Mouse (Mus musculus): Measurements from ENCODE around the gene Rps15a.

Rps15a gene

DNA sequence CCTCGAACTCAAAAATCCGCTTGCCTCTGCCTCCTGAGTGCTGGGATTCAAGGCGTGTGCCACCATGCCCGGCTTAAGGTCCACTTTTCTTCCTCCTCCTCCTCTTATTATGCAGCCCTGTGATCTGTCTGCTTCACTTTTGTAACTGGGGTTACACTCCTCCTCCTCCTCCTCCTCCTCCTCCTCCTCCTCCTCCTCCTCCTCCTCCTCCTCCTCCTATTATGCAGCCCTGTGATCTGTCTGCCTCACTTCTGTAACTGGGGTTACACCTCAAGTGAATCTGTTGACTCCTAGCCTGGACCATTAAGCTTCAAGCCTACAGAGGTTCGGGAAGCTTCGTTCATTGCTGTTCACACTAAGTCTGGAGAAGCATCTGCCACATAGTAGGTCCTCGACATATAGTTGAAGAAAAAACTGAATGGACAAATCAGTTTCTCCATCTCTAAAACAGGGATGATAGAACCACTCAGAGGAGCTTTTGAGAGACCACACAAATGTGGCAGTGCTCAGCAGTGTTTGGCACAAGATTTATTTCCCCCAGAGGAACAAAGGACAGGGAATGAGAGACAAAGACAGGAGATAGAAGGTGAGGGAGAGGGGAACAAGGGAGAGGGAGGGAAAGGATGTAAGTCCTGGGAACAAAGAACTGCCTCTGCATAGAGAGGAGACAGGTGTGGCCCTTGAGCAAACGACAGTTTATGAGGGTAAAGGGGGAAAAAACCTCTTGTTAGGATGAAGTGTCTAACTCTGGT is 975 bp upstream of the Rps15a start:
- peak; percentile 89 for DNase-seq (ENCODE audit: low read depth, low spot score)

DNA sequence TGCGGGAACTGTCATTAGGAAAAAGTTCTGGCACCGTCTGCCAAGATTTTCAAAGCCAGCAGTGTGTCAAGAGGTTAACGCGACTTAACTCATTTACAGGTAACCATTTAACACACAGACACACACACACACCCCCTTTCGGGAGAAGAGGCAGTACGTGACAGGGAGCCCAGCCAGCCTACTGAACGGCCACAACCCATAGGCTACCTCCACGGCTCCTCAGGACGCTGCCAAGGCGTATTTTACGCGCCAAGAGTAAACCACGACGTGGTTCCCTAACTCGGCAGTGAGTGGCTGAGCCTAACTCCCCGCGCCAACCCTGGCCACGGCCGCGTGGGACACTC is 483 bp downstream of the Rps15a start:
- no peak for DNase-seq (ENCODE audit: low read depth, low spot score)

GRCm38 (mm10) chr7:118113541-118114297 is 2.3 kb downstream of the Rps15a start:
- no peak for DNase-seq (ENCODE audit: low read depth, low spot score)

GRCm38 (mm10) chr7:118111128-118111527 is 4.9 kb downstream of the Rps15a start:
- no peak for DNase-seq (ENCODE audit: low read depth, low spot score)

DNA sequence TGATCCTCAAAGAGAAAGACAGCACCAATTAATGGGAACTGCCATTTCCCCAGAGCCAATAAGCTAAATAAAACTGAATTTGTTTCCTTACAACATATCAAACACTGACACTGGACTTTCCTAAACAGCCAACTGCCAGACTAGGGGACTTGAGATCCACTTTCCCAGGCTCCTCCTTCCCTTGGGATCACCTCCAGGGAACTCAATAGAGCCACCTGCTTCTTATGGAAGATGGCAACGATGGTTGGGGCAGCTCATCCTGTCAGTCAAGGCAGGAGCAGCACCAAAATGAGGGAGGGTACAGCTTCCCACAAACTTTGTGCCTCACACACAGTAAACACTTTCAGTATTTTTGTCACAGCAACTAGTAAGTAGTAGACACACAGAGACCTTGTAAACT is 8.3 kb downstream of the Rps15a start:
- DNase-seq (ENCODE audit: low read depth, low spot score): no peak

- peak; percentile 62 for DNase-seq (ENCODE audit: low read depth, low spot score)
Measured at GRCm38 (mm10) chr7:118104458-118105052, 11.4 kb downstream of the Rps15a start.

DNA sequence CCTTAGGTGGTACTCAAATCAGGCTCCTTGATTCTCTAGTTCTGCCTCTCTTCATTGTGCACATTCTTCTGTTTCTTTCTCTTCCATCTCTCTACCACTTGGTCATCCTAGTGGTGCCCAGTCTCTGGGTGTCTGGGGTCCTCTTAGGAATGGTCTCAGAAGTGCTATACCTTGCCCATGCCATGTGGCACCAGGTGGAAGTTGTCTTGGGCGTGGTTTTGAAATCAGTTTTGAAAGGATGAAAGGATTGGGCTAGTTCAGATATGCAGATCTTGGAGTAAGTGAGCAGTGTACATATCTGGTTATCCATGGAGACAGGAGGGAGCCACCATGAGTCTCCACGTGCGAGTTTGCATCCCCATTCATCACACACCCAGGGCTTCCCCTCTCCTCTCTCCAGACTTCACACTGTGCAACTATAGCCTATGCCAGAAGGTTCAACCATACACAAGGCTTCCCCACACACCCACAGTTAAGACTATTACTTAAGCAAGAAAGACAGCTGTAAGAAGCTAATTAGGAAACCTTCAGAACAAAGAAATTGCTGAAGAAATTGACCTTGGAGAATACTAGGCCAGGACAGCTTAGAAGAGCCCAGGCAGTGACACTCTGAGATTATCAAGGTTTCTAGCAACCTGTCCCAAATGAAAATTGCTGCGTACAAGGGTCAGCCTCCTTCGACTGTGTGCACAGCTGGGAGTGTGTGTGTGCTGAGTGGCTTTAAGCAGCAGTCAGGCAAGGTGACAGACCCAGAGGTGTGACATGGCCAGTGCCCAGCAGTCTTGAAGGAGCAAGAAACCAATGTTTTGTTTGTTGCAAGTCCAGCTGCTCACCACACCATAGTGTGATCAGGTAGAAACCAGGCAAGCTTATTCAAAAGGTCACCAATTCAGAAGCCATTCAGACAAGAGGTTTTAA is 12.3 kb downstream of the Rps15a start:
- no peak for DNase-seq (ENCODE audit: low read depth, low spot score)

- DNase-seq (ENCODE audit: low read depth, low spot score): no peak
Measured at GRCm38 (mm10) chr7:118102678-118103461, 13.1 kb downstream of the Rps15a start.

DNA sequence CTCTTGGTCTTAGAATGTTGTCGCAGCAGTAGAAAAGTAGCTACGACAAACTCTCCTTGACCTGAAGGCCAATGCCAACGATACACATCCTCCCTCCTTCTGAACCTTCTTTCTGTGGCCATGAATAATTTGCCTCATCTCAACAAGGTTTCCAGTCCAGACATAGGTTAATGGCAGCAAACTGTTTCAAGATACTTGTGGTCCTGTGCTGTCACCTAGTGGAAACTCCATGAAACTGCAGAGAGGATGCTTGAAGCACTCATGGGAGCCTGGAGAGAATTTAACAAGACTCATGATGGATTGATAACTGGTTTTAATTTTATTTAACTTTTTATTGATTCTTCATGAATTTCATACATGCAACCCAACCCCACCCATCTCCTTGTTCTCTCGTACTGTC is 13.8 kb downstream of the Rps15a start:
- DNase-seq (ENCODE audit: low read depth, low spot score): peak; percentile 82

DNA sequence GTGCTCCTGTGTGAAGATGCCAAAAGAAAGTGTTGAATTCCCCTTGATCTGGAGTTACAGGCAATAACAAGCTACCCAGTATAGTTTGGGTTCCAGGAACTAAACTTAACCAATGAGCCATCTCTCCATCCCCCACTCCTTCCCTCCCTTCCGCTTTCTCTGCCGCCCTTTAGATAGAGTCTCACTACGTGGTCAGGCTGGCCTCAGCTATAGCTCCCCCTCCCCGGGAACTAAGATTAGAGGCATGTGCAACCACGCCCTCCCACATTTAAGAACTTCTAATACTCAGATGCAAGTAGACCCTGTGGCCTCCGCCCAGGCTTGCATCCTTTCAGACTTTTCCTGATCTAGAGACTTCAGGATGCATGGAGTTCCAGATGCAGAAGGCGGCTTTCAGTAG is 18.4 kb downstream of the Rps15a start:
- DNase-seq (ENCODE audit: low read depth, low spot score): no peak

DNA sequence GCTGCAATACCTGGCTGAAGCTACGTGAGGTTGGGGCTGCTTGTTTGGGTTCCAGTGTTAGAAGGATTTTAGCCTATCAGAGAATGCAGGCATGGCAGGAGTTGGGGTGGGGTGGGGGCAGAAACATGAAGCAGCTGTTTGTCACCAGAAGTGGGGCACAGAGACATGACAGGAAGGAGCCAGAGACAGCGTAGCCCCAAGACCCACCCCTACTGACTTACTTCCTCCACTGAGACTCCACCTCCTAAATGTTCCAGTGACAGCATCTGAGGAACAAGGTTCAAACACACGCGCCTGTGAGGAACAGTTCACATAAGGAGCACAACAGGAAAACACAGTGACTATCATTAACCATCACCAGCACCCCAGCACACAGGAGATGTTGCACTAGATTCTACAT is 36.0 kb downstream of the Rps15a start:
- no peak for DNase-seq (ENCODE audit: low read depth, low spot score)

DNA sequence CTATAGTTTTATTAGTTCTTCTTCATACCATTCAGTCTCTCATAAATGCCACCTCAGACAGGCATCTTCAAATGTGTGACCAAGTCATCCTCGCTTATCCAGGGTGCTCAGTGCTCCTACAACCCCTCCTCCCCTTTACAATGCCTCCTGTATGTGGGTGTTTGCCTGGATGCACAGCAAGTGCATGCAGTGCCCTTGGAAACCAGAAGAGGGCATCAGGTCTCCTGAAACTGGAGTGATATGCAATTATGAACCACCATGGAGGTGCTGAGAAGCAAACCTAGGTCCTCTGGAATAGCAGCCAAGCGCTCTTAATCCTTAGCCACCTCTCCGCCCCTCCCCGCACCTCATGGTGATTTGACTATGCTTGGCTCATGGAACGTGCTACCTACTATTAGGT is 36.9 kb downstream of the Rps15a start:
- DNase-seq (ENCODE audit: low read depth, low spot score): peak; percentile 47

GRCm38 (mm10) chr7:118067261-118067660 is 48.7 kb downstream of the Rps15a start:
- DNase-seq (ENCODE audit: low read depth, low spot score): no peak

- DNase-seq (ENCODE audit: low read depth, low spot score): peak; percentile 44
Measured at GRCm38 (mm10) chr7:118056300-118056699, 59.7 kb downstream of the Rps15a start.

Data from ES-CJ7 (cell line).